ENCODE assay signal across 8 mouse cellular contexts in the genomic region with DNA sequence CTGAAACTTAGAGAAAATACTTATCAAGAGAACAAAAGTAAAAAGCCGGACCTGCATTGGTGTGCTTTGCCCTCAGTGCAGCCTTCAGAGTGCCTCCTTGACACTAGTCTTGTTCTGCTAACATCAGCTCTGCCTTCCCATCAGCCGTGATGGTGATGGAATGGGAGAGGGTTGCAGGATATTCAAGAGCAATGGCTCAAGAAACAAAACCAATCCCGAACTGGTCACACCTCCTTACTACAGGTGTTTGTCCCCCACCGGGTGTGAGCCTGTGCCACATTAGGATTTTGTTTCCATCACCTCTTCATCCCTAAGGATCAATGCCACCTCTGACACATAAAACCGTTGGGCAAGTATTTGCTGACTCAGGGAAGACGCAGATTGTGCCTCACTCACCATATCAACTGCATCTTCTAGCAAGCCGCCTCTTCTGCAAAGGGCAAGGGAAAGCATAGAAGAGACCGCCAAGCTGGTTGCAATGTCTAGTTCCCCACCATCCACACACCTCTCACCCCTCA. TPM values are rescaled to one million over a fixed set of nuclear protein-coding genes. Genes with fewer than 3 reads are reported as not detected.
DNase-seq lines count a peak whose midpoint lies in the region; ATAC-seq lines count a peak whose summit lies in the region.

No protein-coding gene starts in this region.

- no peak overlapping the region for H3K27ac ChIP-seq in neural tube, embryonic 11.5 days (ENCODE audit: low read depth, low read length)
- no peak overlapping the region for H3K27ac ChIP-seq in limb, embryonic 11.5 days (replicated peaks; ENCODE audit: low read depth, low read length)
- no peak overlapping the region for H3K27ac ChIP-seq in stomach, embryonic 16.5 days (ENCODE audit: low read length)

- H3K36me3 ChIP-seq in neural tube, embryonic 11.5 days (ENCODE audit: control insufficient read depth, insufficient read depth, low read length): no peaks in the 10 kb centered on the region
- H3K36me3 ChIP-seq in limb, embryonic 11.5 days (ENCODE audit: control insufficient read depth, insufficient read depth, low read length): no peaks in the 10 kb centered on the region
- H3K36me3 ChIP-seq in stomach, embryonic 16.5 days (ENCODE audit: control insufficient read depth, insufficient read depth, low read length): no peaks in the 10 kb centered on the region

- ATAC-seq in neural tube, embryonic 11.5 days (ENCODE audit: insufficient read depth, low FRiP score, low TSS enrichment): no peak
- ATAC-seq in limb, embryonic 11.5 days (ENCODE audit: insufficient number of reproducible peaks, low FRiP score, low TSS enrichment, low read depth): no peak
- no peak for ATAC-seq in stomach, embryonic 16.5 days (ENCODE audit: insufficient read depth, low FRiP score)

- peaks cover 22% of the 10 kb centered on the region for H3K27me3 ChIP-seq in neural tube, embryonic 11.5 days (ENCODE audit: control insufficient read depth, insufficient read depth, low read length)
- H3K27me3 ChIP-seq in limb, embryonic 11.5 days (ENCODE audit: control insufficient read depth, insufficient read depth, low read length): peaks cover 34% of the 10 kb centered on the region
- peaks cover 22% of the 10 kb centered on the region for H3K27me3 ChIP-seq in stomach, embryonic 16.5 days (ENCODE audit: control insufficient read depth, insufficient read depth, low read length)

- peak; percentile 64 for DNase-seq in cerebellum, adult 9-10 months
- no peak for DNase-seq in cerebellum, adult 11-12 months
- DNase-seq in neural tube, embryonic 11.5 days (ENCODE audit: low spot score): no peak
- DNase-seq in neural tube, embryonic 10.5 days (ENCODE audit: extremely low spot score, low spot score): no peak
- no peak for DNase-seq in limb, embryonic 11.5 days (ENCODE audit: low spot score)
- DNase-seq in urinary bladder, adult 18-20 months (ENCODE audit: low spot score in 2 of 2): no peak
- DNase-seq in ovary, postnatal 10 days (ENCODE audit: low spot score): no peak

- H3K4me1 ChIP-seq in neural tube, embryonic 11.5 days (ENCODE audit: control insufficient read depth, insufficient read depth, low read length): peaks cover 4% of the 10 kb centered on the region; the same call in 1 of the 2 replicates
- H3K4me1 ChIP-seq in limb, embryonic 11.5 days (ENCODE audit: control insufficient read depth, insufficient read depth, low read length): peaks cover 5% of the 10 kb centered on the region
- H3K4me1 ChIP-seq in stomach, embryonic 16.5 days (ENCODE audit: control insufficient read depth, insufficient read depth, low read length): peaks cover 3% of the 10 kb centered on the region

- H3K9me3 ChIP-seq in neural tube, embryonic 11.5 days (ENCODE audit: control insufficient read depth, low read length): no peaks in the 10 kb centered on the region
- no peaks in the 10 kb centered on the region for H3K9me3 ChIP-seq in limb, embryonic 11.5 days (ENCODE audit: control insufficient read depth, low read length)
- no peaks in the 10 kb centered on the region for H3K9me3 ChIP-seq in stomach, embryonic 16.5 days (replicated peaks; ENCODE audit: control insufficient read depth, low read length)

- peak overlapping the region; percentile 26; the same call in 1 of the 2 replicates for H3K9ac ChIP-seq in neural tube, embryonic 11.5 days (ENCODE audit: low read length)
- H3K9ac ChIP-seq in limb, embryonic 11.5 days (ENCODE audit: low read length): no peak overlapping the region
- H3K9ac ChIP-seq in stomach, embryonic 16.5 days (ENCODE audit: low read length): peak overlapping the region; percentile 48; the same call in 1 of the 2 replicates

- H3K4me3 ChIP-seq in neural tube, embryonic 11.5 days (ENCODE audit: low read depth, low read length): peak overlapping the region; percentile 47
- H3K4me3 ChIP-seq in limb, embryonic 11.5 days (ENCODE audit: low read depth, low read length): no peak overlapping the region
- peak overlapping the region; percentile 40 for H3K4me3 ChIP-seq in stomach, embryonic 16.5 days (replicated peaks; ENCODE audit: low read length)

- peak overlapping the region; percentile 89 for H3K4me2 ChIP-seq in neural tube, embryonic 11.5 days (ENCODE audit: low read depth)
- H3K4me2 ChIP-seq in limb, embryonic 11.5 days (ENCODE audit: low read depth, severe bottlenecking): peak overlapping the region; percentile 86; the same call in 1 of the 2 replicates
- H3K4me2 ChIP-seq in stomach, embryonic 16.5 days (ENCODE audit: low read depth, low read length): peak overlapping the region; percentile 52

- WGBS in neural tube, embryonic 11.5 days: 54% methylated on average over 8 of the region's 8 CpGs
- 47% methylated on average over 8 of the region's 8 CpGs for WGBS in limb, embryonic 11.5 days
- WGBS in stomach, embryonic 16.5 days: 51% methylated on average over 8 of the region's 8 CpGs

RNA-seq across cellular contexts. Expression of gene Sv2b, which starts 1.4 kb away (rescaled TPM):
- 3.2 and 4.2 TPM in 2 replicates for polyA plus RNA-seq in neural tube, embryonic 11.5 days (2014; fragmentation: Nextera tagmentation; extraction: Ambion mirVana)
- 1.1 and 2.2 TPM in 2 replicates for polyA plus RNA-seq in limb, embryonic 11.5 days (2014; fragmentation: Nextera tagmentation; extraction: Ambion mirVana)
- 3.4 TPM in 2 replicates for polyA plus RNA-seq in stomach, embryonic 16.5 days (2015; fragmentation: Nextera tagmentation; extraction: Ambion mirVana)
